Mouse (Mus musculus) forebrain, embryonic 14.5 days (tissue): ENCODE measurements around the gene Odf3. TPM values are rescaled to one million over a fixed set of nuclear protein-coding genes. Genes with fewer than 3 reads are reported as not detected.
"Not testable (repeated sequence)": the region's sequence is repeated elsewhere in the genome, so short reads cannot be mapped to it uniquely, and the experiment has no call there.

Source experiments
- ATAC-seq: fragments of 200-750 bp; cut with Nextera tagmentation; 2 replicates; pipeline ENCODE4 v1.8.0; 2017; ENCODE audit warnings: mild to moderate bottlenecking, moderate library complexity
- DNase-seq: peaks from one replicate; pipeline ENCODE4 v3.0.0-alpha.2; 2015; ENCODE audit warnings: low spot score
- H3K27ac ChIP-seq: fragments of 300-500 bp; sonication (generic); 2 replicates; pipeline ENCODE4 v1.5.1; 2014; ENCODE audit warnings: low read depth, mild to moderate bottlenecking, control low read depth, low read length, moderate library complexity
- H3K27me3 ChIP-seq: fragments of 300-500 bp; sonication (generic); replicated peaks from 2 replicates; pipeline ENCODE4 v1.6.1; 2014; ENCODE audit warnings: low read length, control low read depth, mixed read lengths; ENCODE audit not compliant: control insufficient read depth, insufficient read depth
- H3K36me3 ChIP-seq: fragments of 300-500 bp; sonication (generic); 2 replicates; pipeline ENCODE4 v1.6.1; 2014; ENCODE audit warnings: low read length, control low read depth; ENCODE audit not compliant: control insufficient read depth, insufficient read depth
- H3K4me1 ChIP-seq: fragments of 300-500 bp; sonication (generic); 2 replicates; pipeline ENCODE4 v1.6.1; 2014; ENCODE audit warnings: antibody characterized with exemption, low read length, control low read depth; ENCODE audit not compliant: control insufficient read depth, insufficient read depth
- H3K4me2 ChIP-seq: fragments of 300-500 bp; sonication (generic); 2 replicates; pipeline ENCODE4 v1.6.1; 2014; ENCODE audit warnings: mild to moderate bottlenecking, control low read depth, low read length
- H3K4me3 ChIP-seq: fragments of 300-500 bp; sonication (generic); 2 replicates; pipeline ENCODE4 v1.5.1; 2014; ENCODE audit warnings: low read depth, low read length, control low read depth
- H3K9ac ChIP-seq: fragments of 300-500 bp; sonication (generic); 2 replicates; pipeline ENCODE4 v1.6.1; 2014; ENCODE audit warnings: mild to moderate bottlenecking, low read length, control low read depth, moderate library complexity
- H3K9me3 ChIP-seq: fragments of 300-500 bp; sonication (generic); replicated peaks from 2 replicates; pipeline ENCODE4 v1.6.1; 2016; ENCODE audit warnings: low read length, control low read depth, mixed read lengths; ENCODE audit not compliant: control insufficient read depth
- WGBS: fragments of 180-500 bp; shearing (Covaris S2); extraction: QIAGEN DNeasy Blood & Tissue Kit; methylation state at CpG from one replicate; pipeline ENCODE4 v1.1.7; 2014; 5-methylcytosine and 5-hydroxymethylcytosine counted together
- polyA plus RNA-seq: library from polyadenylated mRNA; unstranded; fragments of >200 nt; fragmentation: Nextera tagmentation; extraction: Ambion mirVana; gene quantifications from 2 replicates; pipeline ENCODE4 v1.2.1, GENCODE M21; 2014

The Odf3 gene
- polyA plus RNA-seq, 1 experiment from 2014 or later, result not detected

DNA sequence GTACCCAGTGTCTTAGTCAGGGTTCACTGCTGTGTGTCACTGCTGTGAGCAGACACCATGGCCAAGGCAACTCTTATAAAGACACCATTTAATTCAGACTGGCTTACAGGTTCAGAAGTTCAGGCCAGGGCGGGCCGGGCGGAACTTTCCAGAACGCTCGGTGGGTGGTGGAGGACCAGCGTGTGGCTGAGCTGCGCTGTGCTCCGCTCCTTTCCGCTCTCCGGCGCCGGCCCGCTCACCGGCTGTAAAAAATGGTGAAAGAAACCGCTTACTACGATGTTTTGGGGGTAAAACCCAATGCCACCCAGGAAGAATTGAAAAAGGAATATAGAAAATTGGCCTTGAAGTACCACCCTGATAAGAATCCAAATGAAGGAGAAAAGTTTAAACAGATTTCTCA, 43.0 kb downstream of the Odf3 start:
- 97% methylated on average over 16 of the region's 16 CpGs for WGBS
- H3K4me3 ChIP-seq, DNase-seq, ATAC-seq, H3K9me3 ChIP-seq, H3K9ac ChIP-seq, H3K4me2 ChIP-seq, H3K27ac ChIP-seq, H3K27me3 ChIP-seq, H3K4me1 ChIP-seq: not testable (repeated sequence)
- peaks cover 80% of the 10 kb centered on the region for H3K36me3 ChIP-seq

DNA sequence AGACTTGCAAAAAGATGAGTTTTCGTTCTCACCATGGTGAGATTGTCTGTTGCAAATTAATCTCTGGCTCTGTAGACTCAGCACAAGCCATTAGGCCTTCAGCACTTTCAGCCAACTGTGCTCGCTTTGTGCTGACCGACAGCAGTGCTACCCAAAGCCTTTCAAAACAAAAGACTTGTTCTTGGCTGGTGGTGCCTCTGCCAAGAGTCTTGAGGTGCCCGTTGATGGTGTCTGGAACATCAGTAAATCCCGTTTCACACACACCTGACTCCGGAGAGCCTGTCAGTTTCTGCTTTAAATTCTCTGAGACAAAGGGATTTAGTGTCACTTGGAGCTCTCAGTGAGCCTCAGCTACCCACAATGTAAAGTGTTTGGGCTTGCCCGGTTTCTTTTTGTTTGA, 46.4 kb downstream of the Odf3 start:
- Histone ChIP-seq H3K4me3 (no peak overlapping the region), H3K4me2 (no peak overlapping the region), H3K4me1 (no peaks in the 10 kb centered on the region), H3K27me3 (no peaks in the 10 kb centered on the region), H3K9ac (no peak overlapping the region), H3K36me3 (peaks cover 77% of the 10 kb centered on the region), H3K27ac (no peak overlapping the region), H3K9me3 (no peaks in the 10 kb centered on the region)
- ATAC-seq (no peak), DNase-seq (no peak)
- WGBS, result 80% methylated on average over 7 of the region's 7 CpGs

DNA sequence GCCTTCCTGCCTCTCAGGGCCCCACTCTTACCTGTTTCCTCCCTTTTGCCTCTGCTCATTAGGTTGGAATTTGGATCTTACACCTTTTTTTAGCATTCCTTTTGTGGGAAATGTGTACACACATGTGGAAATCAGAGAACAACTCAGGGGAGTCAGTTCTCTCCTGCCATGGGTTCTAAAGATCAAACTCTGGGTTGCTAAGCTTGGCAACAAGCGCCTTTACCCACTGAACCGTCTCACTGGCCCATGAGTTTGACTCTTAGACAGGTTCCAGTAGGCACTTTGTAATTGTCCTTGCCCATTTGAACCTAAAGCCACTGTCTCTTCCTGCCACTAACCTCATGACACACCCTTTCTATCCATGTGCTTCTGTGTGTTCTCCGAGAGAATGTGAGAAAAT, 47.0 kb downstream of the Odf3 start:
- 92% methylated on average over 3 of the region's 3 CpGs for WGBS
- DNase-seq, result no peak
- Histone ChIP-seq H3K27me3 (no peaks in the 10 kb centered on the region), H3K4me1 (no peaks in the 10 kb centered on the region), H3K4me2 (no peak overlapping the region), H3K36me3 (peaks cover 77% of the 10 kb centered on the region), H3K9ac (no peak overlapping the region), H3K9me3 (no peaks in the 10 kb centered on the region), H3K27ac (no peak overlapping the region), H3K4me3 (no peak overlapping the region)
- no peak for ATAC-seq

DNA sequence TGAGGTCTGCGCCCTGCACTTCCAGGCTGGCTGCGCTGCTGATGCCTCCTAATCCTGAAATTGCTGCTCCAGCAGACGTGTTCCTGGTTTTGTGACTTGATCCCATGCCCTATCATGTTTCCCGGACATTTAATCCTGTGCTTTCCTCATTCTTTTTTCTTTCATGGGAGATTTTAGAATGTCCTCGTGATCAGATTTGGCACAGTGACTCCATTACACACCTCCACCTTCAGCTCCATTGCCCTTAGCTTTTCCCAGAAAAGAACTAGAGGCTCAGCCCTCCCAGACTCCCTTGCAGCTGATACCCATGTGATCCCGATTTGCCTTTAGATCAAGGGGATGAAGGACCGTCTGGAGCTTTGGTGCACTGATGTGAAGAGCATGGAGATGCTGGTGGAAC, 50.3 kb downstream of the Odf3 start:
- H3K27ac ChIP-seq, result no peak overlapping the region
- ATAC-seq, result no peak
- no peaks in the 10 kb centered on the region for H3K9me3 ChIP-seq
- H3K27me3 ChIP-seq, result no peaks in the 10 kb centered on the region
- H3K4me3 ChIP-seq, result no peak overlapping the region
- H3K4me1 ChIP-seq, result no peaks in the 10 kb centered on the region
- H3K36me3 ChIP-seq, result peaks cover 65% of the 10 kb centered on the region
- no peak overlapping the region for H3K4me2 ChIP-seq
- no peak for DNase-seq
- 91% methylated on average over 7 of the region's 7 CpGs for WGBS
- no peak overlapping the region for H3K9ac ChIP-seq

- Histone ChIP-seq H3K9me3 (no peaks in the 10 kb centered on the region), H3K4me3 (no peak overlapping the region), H3K9ac (no peak overlapping the region), H3K4me1 (no peaks in the 10 kb centered on the region), H3K4me2 (no peak overlapping the region), H3K27ac (no peak overlapping the region), H3K27me3 (no peaks in the 10 kb centered on the region), H3K36me3 (peaks cover 55% of the 10 kb centered on the region)
- no peak for DNase-seq
- ATAC-seq, result no peak
- WGBS, result 87% methylated on average over 3 of the region's 3 CpGs
These were observed 51.5 kb downstream of the Odf3 start for GRCm38 (mm10) chr7:140899121-140899520.

DNA sequence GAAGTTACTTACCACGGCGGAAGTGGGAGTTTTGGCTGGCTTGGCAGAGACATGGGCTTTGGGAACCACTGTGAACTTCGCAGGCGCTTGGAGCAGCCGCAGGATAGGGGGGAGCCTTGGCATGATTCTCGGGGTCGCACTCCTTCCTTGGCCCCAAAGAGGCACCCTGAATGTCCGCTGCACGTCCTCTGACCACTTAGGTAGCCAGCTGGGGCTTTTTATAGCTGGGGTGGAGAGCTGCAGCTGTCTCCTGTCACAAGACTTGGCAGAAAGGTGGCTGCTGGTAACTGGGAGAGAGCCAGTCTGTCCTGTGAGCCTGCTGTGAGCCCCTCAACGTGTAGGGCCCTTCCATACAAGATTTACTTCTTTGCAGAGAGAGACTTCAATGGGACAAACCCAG, 52.6 kb downstream of the Odf3 start, which contains the start of gene Cox8b:
Gene Cox8b (minus strand): TSS at position 227 of the 400 bp plus-strand sequence.
- Histone ChIP-seq H3K4me3 (no peak within 1 kb of the TSS), H3K36me3 (peaks cover 47% of the 10 kb centered on the region), H3K9ac (no peak within 1 kb of the TSS), H3K9me3 (no peaks in the 10 kb centered on the region), H3K27ac (no peak within 1 kb of the TSS), H3K4me1 (no peaks in the 10 kb centered on the region), H3K4me2 (no peak within 1 kb of the TSS), H3K27me3 (no peaks in the 10 kb centered on the region)
- ATAC-seq, result no peak
- 84% methylated on average over 10 of the region's 10 CpGs for WGBS
- no peak for DNase-seq

Other genes starting within 250 kb of the Odf3 start
- not detected in 2 replicates for gene Olfr46, start 246.5 kb upstream of the Odf3 start, polyA plus RNA-seq
- gene Olfr61, start 218.8 kb upstream of the Odf3 start, polyA plus RNA-seq, result not detected in 2 replicates
- not detected in 2 replicates for gene Olfr53, start 201.4 kb upstream of the Odf3 start, polyA plus RNA-seq
- gene Olfr539, start 187.9 kb upstream of the Odf3 start, polyA plus RNA-seq, result not detected in 2 replicates
- gene Olfr45, start 165.9 kb upstream of the Odf3 start, polyA plus RNA-seq, result not detected in 2 replicates
- gene Olfr541, start 150.5 kb upstream of the Odf3 start, polyA plus RNA-seq, result not detected in 2 replicates
- not detected in 2 replicates for gene Cyp2e1, start 84.1 kb upstream of the Odf3 start, polyA plus RNA-seq
- 0.23 and 0.45 TPM in 2 replicates for gene Syce1, start 60.0 kb upstream of the Odf3 start, polyA plus RNA-seq
- gene Zfp941, start 25.6 kb upstream of the Odf3 start, polyA plus RNA-seq, result 12.3 and 13.6 TPM in 2 replicates
- gene Urah, start 12.8 kb upstream of the Odf3 start, polyA plus RNA-seq, result 0.41 TPM in 1 of 2 replicates, not detected in the other
- gene Scgb1c1, start 2.3 kb upstream of the Odf3 start, polyA plus RNA-seq, result not detected in 2 replicates
- not detected in 2 replicates for gene Gm45785, start 8.5 kb downstream of the Odf3 start, polyA plus RNA-seq
- gene Ric8a, start 9.2 kb downstream of the Odf3 start, polyA plus RNA-seq, result 95.0 and 96.9 TPM in 2 replicates
- 47.2 and 53.3 TPM in 2 replicates for gene Bet1l, start 9.8 kb downstream of the Odf3 start, polyA plus RNA-seq
- 262 and 286 TPM in 2 replicates for gene Psmd13, start 34.2 kb downstream of the Odf3 start, polyA plus RNA-seq
- gene Sirt3, start 34.5 kb downstream of the Odf3 start, polyA plus RNA-seq, result 28.2 and 29.5 TPM in 2 replicates
- not detected in 2 replicates for gene Cox8b, start 52.6 kb downstream of the Odf3 start, polyA plus RNA-seq
- gene Nlrp6, start 73.1 kb downstream of the Odf3 start, polyA plus RNA-seq, result 0.37 and 0.73 TPM in 2 replicates
- gene Pgghg, start 93.6 kb downstream of the Odf3 start, polyA plus RNA-seq, result 8.8 TPM in 2 replicates
- not detected in 2 replicates for gene Ifitm5, start 102.5 kb downstream of the Odf3 start, polyA plus RNA-seq
- not detected in 2 replicates for gene Gm45717, start 108.1 kb downstream of the Odf3 start, polyA plus RNA-seq
- 163 and 235 TPM in 2 replicates for gene Ifitm2, start 108.2 kb downstream of the Odf3 start, polyA plus RNA-seq
- gene Ifitm1, start 119.4 kb downstream of the Odf3 start, polyA plus RNA-seq, result 11.0 and 12.2 TPM in 2 replicates
- gene Ifitm3, start 163.0 kb downstream of the Odf3 start, polyA plus RNA-seq, result 24.7 and 29.7 TPM in 2 replicates
- 0.27 and 0.37 TPM in 2 replicates for gene Ifitm6, start 170.1 kb downstream of the Odf3 start, polyA plus RNA-seq
- gene Gm17387, start 181.3 kb downstream of the Odf3 start, polyA plus RNA-seq, result not detected in 2 replicates
- gene B4galnt4, start 213.3 kb downstream of the Odf3 start, polyA plus RNA-seq, result 29.1 and 29.5 TPM in 2 replicates
- not detected in 2 replicates for gene Pkp3, start 230.4 kb downstream of the Odf3 start, polyA plus RNA-seq